Mouse (Mus musculus): ENCODE measurements around the gene Slc22a17.

DNA sequence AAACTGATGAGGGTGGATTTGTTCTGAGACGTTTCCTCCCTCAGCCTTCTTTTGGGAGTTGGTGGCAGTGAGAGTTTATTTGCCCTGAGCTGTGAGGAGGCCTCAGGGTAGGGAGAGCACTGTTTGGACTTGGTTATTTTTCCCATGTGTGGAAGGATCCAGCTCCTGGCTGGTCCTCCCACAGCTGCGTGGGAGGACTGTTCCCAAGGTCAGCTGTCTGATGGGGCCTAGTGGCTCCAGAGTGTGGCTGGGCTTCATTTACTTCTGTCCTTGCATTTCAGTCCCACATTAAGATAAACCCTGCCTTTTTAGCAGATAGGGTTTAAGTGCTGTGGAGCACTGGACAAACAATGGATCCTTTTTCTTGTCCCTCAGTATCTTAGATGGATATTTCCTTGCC, 15.5 kb downstream of the Slc22a17 start:
- TF ChIP-seq CTCF (IDR thresholded peaks at IDR 0.05; ENCODE audit: extremely low read depth, insufficient read length, insufficient replicate concordance, low read depth, low read length), result no peak
- TF ChIP-seq POLR2A (IDR thresholded peaks at IDR 0.05; ENCODE audit: low read depth, low read length), result no peak
